Mouse (Mus musculus): ENCODE data around the gene Mapkbp1. TPM values are rescaled to one million over a fixed set of nuclear protein-coding genes. Genes with fewer than 3 reads are reported as not detected.

Mapkbp1 gene
- polyA plus RNA-seq, 1 experiment, result 0.82 TPM

DNA sequence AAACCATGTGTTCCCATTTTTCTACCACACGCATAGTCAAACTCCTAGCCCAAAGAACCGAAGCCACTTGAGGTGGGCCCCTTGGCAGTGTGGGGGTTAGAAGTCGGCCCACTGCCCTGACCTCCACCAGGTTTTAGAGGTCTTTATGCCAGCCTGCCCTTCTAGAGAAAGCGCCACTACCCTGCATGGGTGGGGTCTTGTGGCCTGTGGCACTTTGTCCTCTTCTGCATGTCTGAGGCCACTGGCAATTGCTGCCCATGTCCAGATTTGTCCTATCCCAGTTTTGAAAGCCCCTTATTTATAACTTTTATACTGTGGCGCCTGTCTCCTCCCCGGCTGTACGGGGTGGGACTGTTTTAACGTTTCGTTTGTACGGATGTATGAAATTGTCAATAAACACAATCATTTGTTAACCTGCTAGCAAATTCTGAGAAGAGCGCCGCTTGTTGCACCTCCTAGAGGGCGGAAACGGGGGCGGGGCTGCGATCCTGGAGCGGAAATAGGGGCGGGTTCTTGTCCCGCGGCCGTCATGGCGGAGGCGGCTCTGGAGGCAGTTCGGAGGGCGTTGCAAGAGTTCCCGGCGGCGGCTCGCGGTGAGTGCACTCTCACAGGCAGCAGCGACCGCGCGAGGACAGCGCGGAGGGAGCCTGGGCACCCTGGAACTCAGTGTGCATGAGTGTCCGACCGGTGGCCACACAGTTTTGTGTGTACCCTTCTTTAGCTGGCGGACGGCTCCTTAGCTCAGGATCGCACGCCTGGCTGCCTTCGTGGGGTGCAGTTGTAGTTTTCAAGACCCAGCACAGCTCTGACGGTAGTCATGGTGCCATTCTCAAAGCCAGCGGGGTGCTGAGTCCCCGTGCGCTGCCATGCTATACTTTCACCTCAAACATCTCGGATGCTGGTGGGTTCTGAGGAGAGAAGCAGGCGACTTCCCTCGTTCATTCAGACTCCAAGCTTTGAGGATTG lies 54.8 kb downstream of the Mapkbp1 start, which contains the start of the genes Jmjd7 and Gm28042:
Gene Jmjd7 (plus strand): TSS at position 500 of the 966 bp plus-strand sequence.
Gene Gm28042 (plus strand): TSS at position 510 of the 966 bp plus-strand sequence.
- TF ChIP-seq GATA1 (IDR thresholded peaks at IDR 0.05; ENCODE audit: borderline replicate concordance, low read length) (no peak), FLI1 (IDR thresholded peaks at IDR 0.05; ENCODE audit: low read length) (0 out of 2 replicates have a peak, but pooled peaks have one; percentile 34)
- H3K9me3 ChIP-seq, result no peaks in the 10 kb centered on the region
- H3K27me3 ChIP-seq (replicated peaks), result peaks cover 7% of the 10 kb centered on the region
- peaks cover 48% of the 10 kb centered on the region for H3K36me3 ChIP-seq (replicated peaks; ENCODE audit: low read length)
- peaks cover 27% of the 10 kb centered on the region for H3K4me1 ChIP-seq
- H3K4me3 ChIP-seq (replicated peaks), result peak within 1 kb of the TSS; percentile 93

DNA sequence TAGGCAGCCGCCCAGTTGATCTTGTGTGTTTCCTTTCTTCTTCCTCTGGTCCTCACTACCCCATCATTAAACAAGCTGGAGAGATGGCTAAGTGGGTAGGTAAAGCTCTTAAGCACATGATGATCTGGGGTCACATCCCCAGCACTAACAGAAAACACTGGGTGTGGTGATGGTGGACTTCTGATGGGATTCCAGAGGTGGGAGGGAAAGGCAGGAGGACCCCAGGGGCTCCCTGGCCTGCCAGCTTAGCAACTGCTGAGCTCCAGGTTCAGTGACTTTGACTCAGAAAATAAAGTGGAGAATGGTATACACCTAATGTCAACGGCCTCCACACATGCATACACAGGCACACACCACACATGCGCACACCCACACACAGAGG lies 55.4 kb downstream of the Mapkbp1 start:
- Histone ChIP-seq H3K4me3 (replicated peaks) (peak overlapping the region; percentile 93), H3K27me3 (replicated peaks) (peaks cover 7% of the 10 kb centered on the region), H3K9me3 (no peaks in the 10 kb centered on the region), H3K36me3 (replicated peaks; ENCODE audit: low read length) (peaks cover 42% of the 10 kb centered on the region), H3K4me1 (peaks cover 27% of the 10 kb centered on the region)
- TF ChIP-seq FLI1 (IDR thresholded peaks at IDR 0.05; ENCODE audit: low read length) (no peak), GATA1 (IDR thresholded peaks at IDR 0.05; ENCODE audit: borderline replicate concordance, low read length) (no peak)

DNA sequence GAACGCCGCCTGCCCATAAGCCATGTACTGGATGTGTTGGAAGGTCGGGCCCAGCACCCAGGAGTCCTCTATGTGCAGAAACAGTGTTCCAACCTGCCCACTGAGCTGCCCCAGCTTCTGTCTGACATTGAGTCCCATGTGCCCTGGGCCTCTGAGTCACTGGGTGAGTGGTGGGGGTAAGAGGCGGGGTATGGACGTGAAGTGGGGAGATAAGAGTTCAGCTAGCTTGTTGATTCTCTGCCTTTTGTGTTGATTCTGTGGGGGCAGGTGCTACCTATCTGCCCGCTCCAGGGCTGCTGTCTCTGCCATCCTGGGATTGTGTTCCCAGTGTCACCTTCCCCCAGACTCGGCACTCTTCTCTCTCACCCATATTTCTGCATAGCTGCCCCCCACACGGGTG lies 57.9 kb downstream of the Mapkbp1 start:
- H3K36me3 ChIP-seq (replicated peaks; ENCODE audit: low read length), result peaks cover 18% of the 10 kb centered on the region
- H3K27me3 ChIP-seq (replicated peaks), result peaks cover 25% of the 10 kb centered on the region
- TF ChIP-seq GATA1 (IDR thresholded peaks at IDR 0.05; ENCODE audit: borderline replicate concordance, low read length) (no peak), FLI1 (IDR thresholded peaks at IDR 0.05; ENCODE audit: low read length) (no peak)
- H3K4me1 ChIP-seq, result peaks cover 27% of the 10 kb centered on the region
- no peaks in the 10 kb centered on the region for H3K9me3 ChIP-seq
- H3K4me3 ChIP-seq (replicated peaks), result no peak overlapping the region

DNA sequence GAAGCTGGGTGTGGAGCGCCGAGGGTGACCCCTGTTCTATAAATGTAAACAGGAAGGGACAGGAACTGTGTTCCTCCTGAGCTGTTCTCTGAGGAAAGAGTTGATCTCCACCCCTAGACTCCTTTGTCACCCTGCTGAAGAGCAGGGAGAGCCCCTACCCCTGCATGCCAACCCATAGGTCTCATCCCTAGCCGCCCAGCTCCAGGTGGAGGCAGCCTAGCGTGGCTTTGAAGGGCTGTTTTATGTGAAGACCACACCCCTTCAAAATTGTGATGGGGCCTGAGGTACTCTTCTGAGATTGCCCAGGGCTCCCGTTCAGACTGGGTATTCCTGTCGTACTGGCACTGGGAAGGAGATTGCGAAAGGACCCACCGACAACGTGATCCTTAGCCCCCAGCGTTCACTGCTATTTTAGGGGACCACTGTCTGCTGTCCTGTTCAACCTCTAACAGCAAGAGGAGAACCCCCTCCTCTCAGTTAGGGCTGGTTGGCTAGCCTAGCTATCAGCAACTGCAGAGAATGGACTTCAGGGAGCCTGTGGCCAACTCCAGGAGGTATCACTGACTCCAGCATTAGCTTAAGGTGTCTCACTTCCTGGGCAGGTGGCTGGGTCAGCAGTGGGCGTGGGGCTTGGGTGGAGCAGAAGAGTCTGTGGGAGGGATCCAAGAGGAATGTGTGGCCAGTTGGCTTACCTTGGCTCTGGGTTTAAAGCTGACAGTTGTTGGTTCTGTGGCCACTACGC lies 60.4 kb downstream of the Mapkbp1 start, which contains the start of gene Pla2g4b:
Gene Pla2g4b (plus strand): TSS at position 692 of the 742 bp plus-strand sequence.
- H3K27me3 ChIP-seq (replicated peaks), result peaks cover 37% of the 10 kb centered on the region
- peaks cover 19% of the 10 kb centered on the region for H3K4me1 ChIP-seq
- no peak within 1 kb of the TSS for H3K4me3 ChIP-seq (replicated peaks)
- TF ChIP-seq GATA1 (IDR thresholded peaks at IDR 0.05; ENCODE audit: borderline replicate concordance, low read length), result no peak
- H3K9me3 ChIP-seq, result no peaks in the 10 kb centered on the region
- H3K36me3 ChIP-seq (replicated peaks; ENCODE audit: low read length), result peaks cover 11% of the 10 kb centered on the region

DNA sequence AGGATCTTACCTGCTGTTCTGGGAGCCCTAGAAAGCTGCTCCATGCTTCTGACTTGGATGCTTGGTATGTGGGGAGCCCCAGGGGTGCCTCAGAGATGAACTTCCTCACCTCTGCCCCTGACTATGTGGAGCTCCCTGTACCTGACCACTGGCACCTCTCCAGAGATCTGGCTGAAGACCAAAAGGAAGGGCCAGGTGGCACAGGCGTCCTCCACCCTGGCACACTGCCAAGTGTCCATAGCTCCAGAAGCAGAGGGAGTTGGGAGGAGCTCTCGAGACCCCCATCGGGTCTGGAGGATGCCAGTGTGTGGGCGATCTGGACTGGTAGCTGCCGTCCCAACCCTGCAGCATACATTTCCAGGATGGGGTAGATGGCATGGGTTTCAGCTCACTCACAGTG lies 61.2 kb downstream of the Mapkbp1 start:
- Histone ChIP-seq H3K36me3 (replicated peaks; ENCODE audit: low read length) (peaks cover 11% of the 10 kb centered on the region), H3K9me3 (no peaks in the 10 kb centered on the region), H3K4me3 (replicated peaks) (no peak overlapping the region), H3K4me1 (peaks cover 12% of the 10 kb centered on the region; the same call in 1 of the 2 replicates), H3K27me3 (replicated peaks) (peaks cover 37% of the 10 kb centered on the region)
- TF ChIP-seq GATA1 (IDR thresholded peaks at IDR 0.05; ENCODE audit: borderline replicate concordance, low read length) (no peak), FLI1 (IDR thresholded peaks at IDR 0.05; ENCODE audit: low read length) (no peak)

DNA sequence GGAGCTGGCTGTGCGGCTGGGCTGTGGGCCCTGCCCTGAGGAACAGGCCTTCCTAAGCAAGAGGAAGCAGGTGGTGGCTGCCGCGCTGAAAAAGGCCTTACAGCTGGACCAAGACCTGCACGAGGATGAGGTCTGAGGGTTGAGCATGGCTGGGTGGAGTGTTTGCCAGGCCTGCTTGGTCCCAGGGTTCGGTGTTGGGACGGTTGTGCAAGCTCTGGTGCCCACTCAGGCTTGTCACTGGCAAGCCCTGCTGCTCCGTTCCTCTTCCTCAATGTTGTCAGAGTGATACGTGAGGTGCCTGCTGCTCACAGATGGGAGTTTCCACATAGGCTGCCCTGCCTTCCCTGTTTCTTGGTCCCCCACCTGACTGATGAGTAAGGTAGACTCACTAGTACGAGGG lies 65.2 kb downstream of the Mapkbp1 start:
- H3K36me3 ChIP-seq (replicated peaks; ENCODE audit: low read length), result peaks cover 3% of the 10 kb centered on the region
- H3K9me3 ChIP-seq, result no peaks in the 10 kb centered on the region
- no peak overlapping the region for H3K4me3 ChIP-seq (replicated peaks)
- peaks cover 5% of the 10 kb centered on the region; the same call in 1 of the 2 replicates for H3K4me1 ChIP-seq
- H3K27me3 ChIP-seq (replicated peaks), result peaks cover 45% of the 10 kb centered on the region
- TF ChIP-seq FLI1 (IDR thresholded peaks at IDR 0.05; ENCODE audit: low read length), result no peak

DNA sequence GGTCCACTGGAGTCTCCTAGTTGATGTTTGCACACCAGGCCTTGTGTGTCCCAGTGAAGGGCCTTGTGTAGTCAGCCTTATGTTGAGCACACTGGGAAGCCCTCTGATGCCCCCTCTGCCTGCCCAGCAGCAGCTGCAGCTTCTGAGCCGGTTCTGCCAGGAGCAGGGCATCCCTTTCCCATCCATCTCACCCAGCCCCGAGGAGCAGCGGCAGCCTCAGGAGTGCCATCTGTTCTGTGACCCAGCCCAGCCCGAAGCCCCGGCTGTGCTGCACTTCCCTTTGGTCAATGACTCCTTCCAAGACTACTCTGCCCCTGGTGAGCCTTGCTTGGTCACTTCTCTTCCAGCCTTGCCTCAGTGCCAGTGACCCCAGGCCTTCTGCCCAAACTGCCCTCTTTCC lies 68.5 kb downstream of the Mapkbp1 start:
- Histone ChIP-seq H3K36me3 (replicated peaks; ENCODE audit: low read length) (peaks cover 3% of the 10 kb centered on the region), H3K4me1 (peaks cover 9% of the 10 kb centered on the region; the same call in 1 of the 2 replicates), H3K9me3 (no peaks in the 10 kb centered on the region), H3K4me3 (replicated peaks) (no peak overlapping the region), H3K27me3 (replicated peaks) (peaks cover 45% of the 10 kb centered on the region)
- no peak for TF ChIP-seq GATA1 (IDR thresholded peaks at IDR 0.05; ENCODE audit: borderline replicate concordance, low read length)
- TF ChIP-seq FLI1 (IDR thresholded peaks at IDR 0.05; ENCODE audit: low read length), result no peak

DNA sequence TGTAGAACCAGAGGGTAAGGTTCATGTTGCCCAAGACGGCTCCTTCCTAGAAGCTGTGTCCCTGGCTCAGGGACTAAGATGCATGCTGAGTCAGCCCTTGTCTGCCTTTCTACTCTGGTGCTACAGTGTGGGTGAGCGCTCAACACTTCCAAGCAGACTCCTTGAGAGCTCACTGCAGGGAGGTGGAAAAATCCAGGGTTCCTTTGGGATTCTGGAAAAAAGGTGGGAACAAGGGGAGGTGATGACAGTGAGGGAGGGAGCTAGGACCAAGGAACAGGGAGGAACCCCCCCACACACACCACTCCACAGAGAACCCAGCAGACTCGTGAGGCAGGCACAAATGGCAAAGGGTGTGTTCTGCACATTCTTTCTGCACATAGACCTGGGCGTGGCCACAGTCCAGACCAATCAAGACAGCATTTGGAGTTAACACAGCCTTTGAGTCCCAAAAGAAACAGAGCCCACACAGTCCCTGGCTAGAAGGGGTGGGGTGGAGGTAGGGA lies 71.7 kb downstream of the Mapkbp1 start:
- Histone ChIP-seq H3K27me3 (replicated peaks) (peaks cover 63% of the 10 kb centered on the region), H3K36me3 (replicated peaks; ENCODE audit: low read length) (peaks cover 3% of the 10 kb centered on the region), H3K9me3 (no peaks in the 10 kb centered on the region), H3K4me3 (replicated peaks) (no peak overlapping the region), H3K4me1 (0 out of 2 replicates have a peak, but pooled peaks cover 4% of the 10 kb centered on the region)
- TF ChIP-seq FLI1 (IDR thresholded peaks at IDR 0.05; ENCODE audit: low read length), result no peak
- no peak for TF ChIP-seq GATA1 (IDR thresholded peaks at IDR 0.05; ENCODE audit: borderline replicate concordance, low read length)

DNA sequence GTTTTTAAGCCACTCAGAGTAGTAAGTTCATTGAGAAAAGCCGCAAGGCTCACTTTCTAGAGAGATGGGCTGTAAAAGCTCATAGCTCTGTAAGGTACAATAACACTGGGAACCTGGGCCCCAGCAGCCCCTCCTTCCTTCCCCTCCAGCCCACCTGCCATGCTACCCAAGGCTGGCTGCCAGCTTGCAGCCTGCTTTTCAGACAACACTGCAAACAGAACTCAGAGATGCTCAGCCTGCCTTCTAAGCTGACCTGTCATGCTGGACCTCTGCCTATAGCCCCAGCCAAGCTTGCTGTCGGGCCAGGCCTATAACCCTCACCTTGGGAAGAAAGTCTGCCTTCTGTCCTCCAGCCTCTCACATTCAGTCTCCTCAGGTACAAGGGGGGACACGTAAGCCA lies 72.2 kb downstream of the Mapkbp1 start:
- Histone ChIP-seq H3K36me3 (replicated peaks; ENCODE audit: low read length) (peaks cover 3% of the 10 kb centered on the region), H3K4me3 (replicated peaks) (no peak overlapping the region), H3K9me3 (no peaks in the 10 kb centered on the region), H3K27me3 (replicated peaks) (peaks cover 67% of the 10 kb centered on the region), H3K4me1 (0 out of 2 replicates have a peak, but pooled peaks cover 4% of the 10 kb centered on the region)
- TF ChIP-seq GATA1 (IDR thresholded peaks at IDR 0.05; ENCODE audit: borderline replicate concordance, low read length) (no peak), FLI1 (IDR thresholded peaks at IDR 0.05; ENCODE audit: low read length) (no peak)
